Mouse (Mus musculus): ENCODE data around the gene Mpdz.

DNA sequence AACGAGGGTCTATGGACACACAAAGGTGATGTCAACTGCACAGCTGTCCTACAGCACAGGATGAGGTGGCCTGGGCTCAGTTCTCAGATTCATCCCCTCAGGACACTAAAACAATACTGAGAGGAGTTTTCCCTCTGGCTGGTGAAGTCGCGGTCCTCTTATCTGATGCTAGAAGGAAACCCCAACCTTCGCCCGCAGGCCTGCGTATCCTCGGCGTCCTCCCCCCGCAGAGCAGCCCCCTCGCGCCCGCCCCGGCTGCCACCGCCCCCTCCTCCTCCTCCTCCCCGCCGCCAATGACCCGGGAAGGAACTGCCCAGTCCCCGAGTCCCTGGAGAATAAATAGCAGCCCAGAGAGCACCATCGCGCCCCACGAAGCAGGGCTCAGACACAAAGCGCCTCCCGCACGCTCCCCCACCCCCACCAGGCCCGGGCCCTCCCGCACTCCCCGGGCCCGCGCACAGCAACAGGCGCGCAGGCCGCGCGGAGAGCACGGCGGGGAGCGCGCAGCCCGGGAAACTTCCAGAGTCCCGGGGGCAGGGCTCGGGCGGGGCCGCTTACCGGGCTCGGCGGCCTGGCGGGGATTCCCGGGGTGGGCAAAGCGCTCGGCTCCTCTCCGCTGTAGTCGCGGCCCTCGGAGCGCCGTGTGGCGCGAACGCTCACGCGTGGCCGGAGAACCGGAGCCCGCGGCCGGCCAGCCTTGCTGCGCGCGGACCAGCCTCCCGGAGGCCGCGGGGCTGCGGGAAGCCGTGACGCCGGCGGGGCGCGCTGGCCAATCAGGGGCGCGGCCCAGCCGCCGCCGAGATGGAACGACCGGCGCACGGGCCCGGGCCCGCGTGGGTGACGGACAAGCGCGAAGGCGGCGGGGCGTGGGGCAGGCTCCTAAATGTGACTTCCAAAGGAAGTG is at the start of gene Mpdz:
- no peak for TF ChIP-seq HCFC1 (IDR thresholded peaks at IDR 0.05; ENCODE audit: borderline replicate concordance, insufficient read depth, low read length)
- no peak for TF ChIP-seq ZNF384 (IDR thresholded peaks at IDR 0.05; ENCODE audit: low read depth, low read length)
- no peak for TF ChIP-seq ZC3H11A (IDR thresholded peaks at IDR 0.05; ENCODE audit: borderline replicate concordance, low read depth, low read length)

Data from ES-E14 (cell line).